Mouse (Mus musculus) cerebellum, adult 18-20 months (tissue): ENCODE results near the gene Anks1b.

Experiments used
- DNase-seq, 2 experiments: peaks; one replicate each; pipeline ENCODE4 v3.0.0; 2021

Anks1b gene

GRCm38 (mm10) chr10:90826939-90827338 is 953.6 kb downstream of the Anks1b start:
- no peak for DNase-seq

- DNase-seq: peak; percentile 48 to 73
These were observed 955.5 kb downstream of the Anks1b start for GRCm38 (mm10) chr10:90828581-90829393.

DNA sequence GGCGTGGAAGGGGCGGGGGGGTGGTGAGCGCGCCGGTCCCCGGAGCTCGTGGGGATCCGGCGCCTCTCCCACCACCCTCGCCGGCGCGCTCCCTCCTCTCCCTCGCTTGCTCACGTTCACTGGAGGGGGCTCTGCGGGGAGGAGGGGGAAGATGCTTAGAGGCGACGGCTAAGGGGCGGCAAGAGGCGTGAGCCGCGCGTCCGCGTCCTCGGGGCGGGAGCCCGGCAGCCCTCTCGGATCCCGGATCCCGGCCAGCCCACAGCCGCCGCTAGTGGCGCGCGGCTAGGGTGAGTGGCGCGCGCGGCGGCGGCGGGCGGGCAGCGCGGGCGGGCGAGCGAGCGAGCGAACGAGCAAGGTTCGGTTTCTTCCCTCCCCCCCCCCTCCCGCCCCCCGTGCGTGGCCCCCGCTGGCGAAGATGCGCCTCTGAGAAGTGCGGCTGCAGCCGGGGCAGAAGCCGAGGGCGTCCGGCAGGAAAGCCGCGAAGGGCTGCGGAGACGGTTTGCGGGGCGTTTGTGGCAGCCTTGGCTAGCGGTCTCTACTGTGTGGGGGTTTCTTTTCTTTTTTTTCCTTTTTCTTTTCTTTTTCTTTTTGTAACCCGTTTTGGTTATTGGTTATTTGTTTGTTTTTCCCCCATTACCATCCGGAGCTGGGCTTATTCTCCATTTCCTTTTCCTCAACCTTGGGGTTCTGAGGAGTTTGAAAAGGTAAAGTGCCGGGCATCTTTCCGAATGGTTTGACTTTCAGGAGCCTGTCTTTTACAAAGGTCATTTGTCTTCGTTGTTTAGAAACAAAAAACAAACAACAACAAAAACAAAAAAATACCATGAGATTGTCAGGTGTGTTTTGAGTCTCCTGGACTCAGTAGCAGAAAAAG is 956.3 kb downstream of the Anks1b start:
- peak; percentile 68 to 81 for DNase-seq

GRCm38 (mm10) chr10:90830268-90830585 is 956.9 kb downstream of the Anks1b start:
- DNase-seq: no peak

DNA sequence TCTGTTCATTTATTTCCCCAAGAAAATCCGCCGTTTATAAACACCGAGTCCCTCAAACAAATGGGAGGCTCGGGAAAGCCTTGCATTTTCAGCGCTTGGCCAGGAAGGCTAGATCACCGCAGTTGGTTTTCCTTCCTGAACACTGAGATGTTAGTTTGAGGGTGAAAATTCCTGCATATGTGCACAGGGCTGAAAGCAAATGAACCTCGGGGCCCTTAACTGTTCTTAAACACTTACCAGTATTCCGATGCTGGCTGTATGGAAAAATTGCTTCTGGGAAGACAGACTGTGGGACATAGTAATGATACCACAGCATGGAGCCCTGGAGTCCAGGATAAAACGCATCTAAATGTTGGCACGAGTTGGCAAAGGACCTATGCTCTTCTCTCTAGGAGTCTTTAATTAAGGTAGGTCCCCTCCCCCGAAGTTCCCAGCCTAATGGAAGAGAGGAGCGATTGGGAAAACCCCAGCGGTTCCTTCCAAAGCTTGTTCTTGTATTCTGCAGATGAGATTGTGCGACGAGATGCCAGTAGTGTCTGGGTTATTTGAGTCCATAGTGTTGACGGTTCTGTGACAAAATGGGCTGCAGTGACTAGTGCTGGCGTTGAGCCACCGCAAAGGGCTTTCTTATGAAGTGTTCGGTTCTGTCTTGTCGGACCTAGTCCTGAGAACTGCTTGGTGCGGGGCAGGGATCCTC is 957.4 kb downstream of the Anks1b start:
- DNase-seq: peak; percentile 23 to 38

GRCm38 (mm10) chr10:90831288-90831626 is 957.9 kb downstream of the Anks1b start:
- no peak for DNase-seq

DNA sequence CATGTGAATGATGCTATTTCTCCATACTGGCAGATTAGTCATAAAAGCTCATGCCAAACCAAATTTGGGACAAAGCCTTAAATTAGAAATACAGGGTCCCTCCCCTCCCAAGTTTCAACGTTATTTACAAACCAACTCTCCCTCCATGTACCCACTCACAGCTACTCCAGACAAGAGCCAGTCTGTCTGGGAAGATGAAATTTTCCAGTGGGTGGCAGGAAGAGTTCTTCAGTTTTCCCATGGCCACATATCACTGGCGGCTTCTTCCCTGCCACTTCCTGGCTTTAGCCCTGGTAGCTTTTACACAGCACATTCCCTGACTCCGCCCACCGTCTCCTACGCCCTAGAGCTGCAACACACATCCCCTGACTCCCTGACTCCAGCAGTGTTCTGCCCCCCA is 961.0 kb downstream of the Anks1b start:
- peak in 1 of 2 experiments; percentile 18 for DNase-seq

- no peak for DNase-seq
These were observed 961.9 kb downstream of the Anks1b start for GRCm38 (mm10) chr10:90835195-90835594.

DNA sequence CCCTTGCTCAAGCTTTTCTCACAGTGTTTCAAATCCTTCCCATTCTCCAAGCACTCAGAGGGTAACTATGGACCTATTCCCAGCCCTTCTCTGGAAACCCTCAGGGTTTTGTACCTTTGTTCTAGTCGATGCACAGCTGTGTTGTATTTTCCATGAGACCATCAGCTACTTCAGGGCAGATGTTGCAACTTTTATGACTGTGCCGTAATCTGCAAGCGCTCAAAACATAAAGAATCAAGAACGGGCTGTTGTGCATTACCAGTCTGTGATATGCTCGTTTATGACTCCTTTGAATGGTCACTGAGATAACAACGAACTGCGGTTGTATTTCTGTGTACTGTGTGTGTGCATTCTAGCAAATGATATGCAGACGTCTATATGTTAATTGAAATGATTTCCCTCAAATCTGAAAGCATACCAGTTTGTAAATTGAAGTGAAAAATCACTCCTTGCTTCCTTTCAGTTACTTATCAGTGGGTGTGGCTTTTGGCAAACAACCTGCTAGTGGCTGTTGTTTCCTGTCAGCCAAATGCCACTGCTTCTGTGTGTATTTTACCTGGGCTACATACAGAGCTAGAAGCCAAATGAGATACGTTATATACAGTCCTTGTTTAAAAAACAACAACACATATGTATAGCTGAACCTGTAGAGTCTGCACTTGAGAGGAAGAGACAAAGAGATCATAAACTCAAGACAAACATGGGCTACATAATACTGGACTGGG is 966.5 kb downstream of the Anks1b start:
- no peak for DNase-seq

DNA sequence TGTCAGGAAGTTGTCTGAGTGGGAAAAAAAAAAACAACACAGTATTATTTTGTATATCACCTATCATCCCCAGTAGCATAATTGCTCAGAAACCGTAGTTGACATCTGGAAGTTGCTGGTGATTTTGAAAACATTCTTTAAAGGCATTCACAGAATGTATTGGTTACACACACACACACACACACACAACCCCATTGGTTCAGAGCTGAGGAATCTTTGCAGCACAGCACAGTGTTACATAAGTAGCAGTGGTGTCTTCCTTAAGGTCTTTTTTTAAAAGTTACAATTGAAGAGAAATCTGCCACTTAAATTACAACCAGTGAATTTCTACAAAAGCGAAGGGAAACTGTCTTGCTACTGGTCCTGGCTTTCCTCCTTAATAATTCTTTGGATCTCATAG is 969.1 kb downstream of the Anks1b start:
- DNase-seq: no peak

DNA sequence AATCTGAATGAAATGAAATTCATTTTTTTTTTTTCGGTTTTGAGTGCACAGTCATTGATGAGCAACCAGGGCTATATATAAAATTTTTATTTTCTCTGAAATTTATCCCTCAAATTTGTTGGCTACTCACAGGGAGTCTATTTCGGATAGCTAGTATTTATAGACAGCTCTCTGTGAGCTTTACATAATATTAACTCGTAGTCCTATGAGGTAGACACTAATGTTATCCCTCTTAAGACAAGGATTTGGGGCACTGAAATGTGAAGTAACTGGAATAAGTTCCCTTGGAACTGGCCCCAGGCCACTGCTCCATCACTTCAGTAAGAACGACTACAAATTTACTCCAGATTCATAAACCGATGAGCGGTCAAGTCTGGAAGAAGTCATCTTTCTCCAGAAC is 977.8 kb downstream of the Anks1b start:
- DNase-seq: no peak

- DNase-seq: no peak
These were observed 978.7 kb downstream of the Anks1b start for GRCm38 (mm10) chr10:90851999-90852398.

DNA sequence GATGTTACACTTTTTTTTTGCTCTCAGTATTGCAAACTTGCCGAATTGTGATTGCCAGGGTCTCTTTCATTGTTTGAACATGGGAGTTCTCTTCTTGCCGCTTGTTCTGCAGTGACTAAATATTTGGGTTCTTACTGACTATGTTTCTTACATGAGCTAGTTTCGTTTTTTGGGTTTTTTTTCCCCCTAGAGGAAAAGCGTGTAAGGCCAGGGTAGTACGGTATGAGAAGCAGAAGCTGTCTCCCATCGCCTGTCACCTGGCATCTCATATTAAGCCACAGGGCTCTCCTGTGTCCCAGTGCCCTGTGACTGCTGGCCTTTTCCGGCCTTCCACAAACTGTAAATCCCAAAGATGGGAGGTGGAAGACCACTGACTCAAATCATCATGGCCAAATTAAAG is 979.1 kb downstream of the Anks1b start:
- DNase-seq: no peak

GRCm38 (mm10) chr10:90856668-90857067 is 983.4 kb downstream of the Anks1b start:
- peak in 1 of 2 experiments; percentile 15 for DNase-seq

DNA sequence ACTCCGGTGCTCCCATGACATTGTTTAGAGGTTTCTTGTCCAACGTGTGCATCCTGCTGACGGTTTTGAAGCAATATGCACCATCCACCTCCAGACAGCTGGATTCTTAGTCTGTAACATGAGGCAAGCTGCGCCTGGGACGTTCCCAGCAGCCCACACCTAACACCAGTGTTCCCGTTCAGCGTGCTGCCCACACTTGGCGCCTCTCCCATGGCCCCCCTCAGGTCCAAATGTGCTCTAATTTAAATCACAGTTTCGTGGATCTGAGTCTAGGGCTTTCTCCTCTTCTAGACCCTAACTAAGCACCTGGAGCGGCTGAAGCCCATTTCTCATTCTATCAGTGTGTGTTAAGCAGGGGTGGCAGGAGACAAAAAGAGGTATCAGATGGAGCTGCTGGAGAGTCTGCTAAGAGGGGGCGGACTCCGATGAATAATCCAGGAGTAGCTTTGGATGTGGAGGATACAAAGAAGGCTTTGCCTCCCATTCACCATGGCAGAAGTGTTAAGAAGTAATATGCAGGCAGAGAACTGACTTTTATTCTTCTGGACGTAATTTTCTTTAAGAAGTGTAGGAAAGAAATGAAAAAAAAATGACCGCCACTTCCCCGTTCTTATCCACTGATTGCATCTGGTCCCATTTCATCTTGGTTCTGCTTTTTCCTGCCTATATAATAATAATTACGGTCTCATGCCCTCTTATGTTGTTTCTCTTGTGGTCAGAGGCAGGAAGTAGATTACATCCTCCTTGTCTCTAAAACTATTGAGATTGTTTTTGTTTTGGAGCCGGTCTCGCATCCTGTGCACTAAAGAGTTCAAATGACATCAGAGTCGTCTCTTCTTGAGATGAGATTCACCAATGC is 986.6 kb downstream of the Anks1b start:
- DNase-seq: no peak

DNA sequence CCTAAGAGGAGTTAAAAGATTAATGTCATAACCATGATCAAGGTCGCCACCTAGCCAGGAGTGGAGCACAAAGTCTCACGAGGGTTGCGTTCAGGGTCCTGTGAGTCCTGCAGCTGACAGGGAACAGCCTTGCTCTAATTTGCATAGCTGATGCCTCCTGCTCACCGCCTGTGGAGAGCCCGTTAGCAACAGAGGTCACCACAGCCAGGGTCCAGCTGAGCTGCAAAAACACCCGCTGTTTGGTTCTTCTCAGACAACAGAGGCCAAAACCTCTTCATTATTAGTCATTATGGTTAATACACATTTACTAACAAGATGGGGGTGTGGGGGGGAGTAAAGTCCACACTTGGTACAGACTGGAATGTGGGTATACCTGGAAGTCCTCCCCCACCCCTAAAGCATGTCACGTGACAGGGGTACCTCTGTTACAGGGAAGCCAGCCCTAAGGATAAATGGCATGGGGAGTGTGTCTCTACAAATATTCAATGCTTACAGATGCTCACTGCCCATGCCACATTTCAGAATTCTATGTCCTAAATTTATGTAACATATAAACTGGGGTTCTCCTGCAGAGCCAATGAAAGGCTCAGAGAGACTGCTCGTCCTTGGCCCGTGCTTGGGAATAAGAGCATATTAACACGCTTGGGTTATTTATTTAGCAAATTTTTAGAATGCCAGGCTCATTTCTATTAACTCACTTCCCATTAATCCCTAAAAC is 990.7 kb downstream of the Anks1b start:
- peak; percentile 37 to 40 for DNase-seq

DNA sequence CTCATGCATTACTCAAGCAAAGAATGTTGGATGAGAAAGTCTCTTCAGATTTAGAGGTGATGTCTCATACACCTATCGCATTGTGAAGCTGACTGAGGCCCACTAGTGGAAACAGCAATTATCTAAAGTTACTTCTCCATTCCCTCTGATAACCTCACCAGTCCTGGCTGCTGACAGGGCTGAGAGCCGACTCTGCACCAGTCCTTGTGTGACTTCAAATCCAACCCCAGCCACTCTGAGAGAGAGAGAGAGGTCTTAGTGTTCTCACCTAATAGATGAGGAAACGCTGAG is 991.2 kb downstream of the Anks1b start:
- DNase-seq: peak in 1 of 2 experiments; percentile 15

DNA sequence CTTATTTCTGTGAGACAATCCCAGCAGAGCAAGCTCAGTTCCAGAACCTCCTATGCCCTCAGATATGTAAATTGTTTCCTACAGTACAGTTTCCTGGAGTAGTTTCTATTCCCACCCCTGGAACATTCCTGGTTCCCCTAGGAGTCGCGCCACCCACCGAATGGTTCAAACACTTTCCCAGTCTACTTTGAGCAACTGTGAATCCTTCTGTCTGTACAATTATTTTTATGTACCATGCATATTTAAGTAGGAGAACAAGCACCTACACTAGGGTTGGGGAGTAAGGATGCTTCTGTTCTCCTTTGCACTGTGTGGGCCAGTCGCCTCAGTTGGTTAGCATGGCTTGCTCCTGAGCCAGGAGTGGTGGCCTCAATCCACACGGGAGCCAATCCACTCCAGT is 999.9 kb downstream of the Anks1b start:
- no peak for DNase-seq

- DNase-seq: no peak
These were observed 1000.9 kb downstream of the Anks1b start for GRCm38 (mm10) chr10:90874166-90874565.

- no peak for DNase-seq
These were observed 1007.7 kb downstream of the Anks1b start for GRCm38 (mm10) chr10:90880854-90881560.

DNA sequence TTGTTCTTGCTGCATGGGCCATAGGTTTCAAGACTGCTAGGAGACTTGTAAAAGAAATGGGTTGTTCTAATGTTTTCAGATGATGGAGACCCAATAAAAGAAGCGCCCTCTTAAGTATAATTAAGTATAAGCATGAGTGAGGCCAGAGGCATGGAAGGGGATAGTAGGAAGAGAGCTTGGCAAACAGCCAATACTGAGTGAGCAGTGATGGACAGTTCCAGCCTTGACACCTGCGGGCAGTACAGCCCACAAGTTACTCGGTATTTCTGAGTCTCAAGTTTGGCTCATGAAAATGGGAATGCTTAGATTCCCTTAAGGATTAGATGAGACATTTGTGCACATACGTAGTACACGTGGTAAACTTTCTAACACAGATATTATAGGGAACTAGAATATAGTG is 1016.3 kb downstream of the Anks1b start:
- DNase-seq: no peak
